Mouse (Mus musculus) liver, embryonic 14.5 days (tissue): ENCODE data around the gene Acd. TPM values are rescaled to one million over a fixed set of nuclear protein-coding genes. Genes with fewer than 3 reads are reported as not detected.

ENCODE experiments used
- ATAC-seq: fragments of 200-750 bp; cut with Nextera tagmentation; 2 replicates; pipeline ENCODE4 v1.8.0; 2017; ENCODE audit warnings: moderate number of reproducible peaks, mild to moderate bottlenecking, moderate library complexity; ENCODE audit not compliant: insufficient read depth
- DNase-seq, 3 experiments: peaks; one replicate each; pipeline ENCODE4 v3.0.0-alpha.2; 2012 to 2013; ENCODE audit warnings: low read depth in 3 of 3, low spot score in 3 of 3
- H3K27ac ChIP-seq: fragments of 300-500 bp; sonication (generic); 2 replicates; pipeline ENCODE4 v1.5.1; 2014; ENCODE audit warnings: moderate library complexity, mild to moderate bottlenecking, control low read depth, inconsistent platforms
- H3K27me3 ChIP-seq: fragments of 300-500 bp; sonication (generic); 2 replicates; pipeline ENCODE4 v1.6.1; 2014; ENCODE audit warnings: mild to moderate bottlenecking, low read length, moderate library complexity; ENCODE audit not compliant: control insufficient read depth, insufficient read depth
- H3K36me3 ChIP-seq: fragments of 300-500 bp; sonication (generic); replicated peaks from 2 replicates; pipeline ENCODE4 v1.6.1; 2014; ENCODE audit warnings: low read depth; ENCODE audit not compliant: control insufficient read depth, insufficient read depth
- H3K4me1 ChIP-seq, 2 experiments: fragments of 200-500 bp in 1 of 2; fragments of 300-500 bp in 1 of 2; sonication (generic) in 1 of 2; replicated peaks; 2 replicates each; pipeline ENCODE4 v1.6.1; 2012 to 2014; ENCODE audit warnings: antibody characterized with exemption in 1 of 2, inconsistent platforms in 1 of 2, low read length in 1 of 2; ENCODE audit not compliant: control insufficient read depth in 2 of 2, insufficient read depth in 2 of 2
- H3K4me2 ChIP-seq: fragments of 300-500 bp; sonication (generic); 2 replicates; pipeline ENCODE4 v1.6.1; 2014; ENCODE audit warnings: low read depth, mild to moderate bottlenecking, control low read depth, moderate library complexity
- H3K4me3 ChIP-seq, 2 experiments: fragments of 200-500 bp in 1 of 2; fragments of 300-500 bp in 1 of 2; sonication (generic) in 1 of 2; 2 replicates each; pipeline ENCODE4 v1.5.1; 2012 to 2014; ENCODE audit warnings: low read depth in 2 of 2, low read length in 2 of 2, mild to moderate bottlenecking in 2 of 2, control low read depth in 1 of 2, inconsistent platforms in 1 of 2, moderate library complexity in 1 of 2; ENCODE audit not compliant: insufficient read depth in 1 of 2
- H3K9ac ChIP-seq: fragments of 300-500 bp; sonication (generic); replicated peaks from 2 replicates; pipeline ENCODE4 v1.6.1; 2014; ENCODE audit warnings: mild to moderate bottlenecking, control low read depth, moderate library complexity
- H3K9me3 ChIP-seq: fragments of 300-500 bp; sonication (generic); 2 replicates; pipeline ENCODE4 v1.6.1; 2016; ENCODE audit warnings: low read length, mixed read lengths; ENCODE audit not compliant: control insufficient read depth
- CTCF ChIP-seq: IDR thresholded peaks from 2 replicates; pipeline ENCODE4 v1.5.1; 2016; ENCODE audit warnings: antibody characterized with exemption, low read depth, control low read depth
- EP300 ChIP-seq: IDR thresholded peaks from 2 replicates; pipeline ENCODE4 v1.6.1; 2016; ENCODE audit warnings: antibody characterized with exemption, low read depth
- WGBS: fragments of 180-500 bp; shearing (Covaris S2); extraction: QIAGEN DNeasy Blood & Tissue Kit; methylation state at CpG from one replicate; pipeline ENCODE4 v1.1.7; 2014; ENCODE audit not compliant: insufficient replicate concordance; 5-methylcytosine and 5-hydroxymethylcytosine counted together
- polyA plus RNA-seq, 2 experiments: library from polyadenylated mRNA; depleted of rRNA in 1 of 2; stranded (reverse) in 1 of 2; unstranded in 1 of 2; fragments of >200 nt; fragmentation: Nextera tagmentation in 1 of 2; extraction: Ambion mirVana in 1 of 2; gene quantifications; 2 replicates each; pipeline versions ENCODE4 v1.2.1 to v1.2.3; 2012 to 2014

The Acd gene
- polyA plus RNA-seq, 2 experiments: 8.8 to 20.3 TPM

- no peaks in the 10 kb centered on the region for H3K36me3 ChIP-seq
Observed at GRCm38 (mm10) chr8:105715042-105715441, 14.1 kb upstream of the Acd start.

DNA sequence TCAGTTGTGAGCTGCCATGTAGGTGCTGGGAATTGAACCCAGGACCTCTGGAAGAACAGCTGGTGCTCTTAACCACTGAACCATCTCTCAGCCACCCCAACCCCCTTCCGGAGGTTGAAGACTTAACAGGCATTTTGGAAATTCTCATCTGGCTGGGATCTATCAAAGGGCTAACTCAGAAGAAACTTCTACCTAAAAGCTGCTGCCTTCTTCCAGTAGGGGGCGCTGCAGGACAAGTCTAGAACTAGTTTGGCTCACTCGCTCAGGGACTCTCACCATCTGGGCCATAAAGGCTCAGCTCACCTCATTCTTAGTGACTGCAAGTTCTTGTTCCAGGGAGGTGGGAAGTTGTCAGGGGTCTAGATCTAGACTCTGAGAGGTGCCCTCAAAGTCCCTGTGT lies 13.2 kb upstream of the Acd start:
- peak; percentile 93 for TF ChIP-seq CTCF
- no peak for TF ChIP-seq EP300
- 5% methylated on average over 3 of the region's 3 CpGs for WGBS

More at GRCm38 (mm10) chr8:105715042-105715441, 14.1 kb upstream of the Acd start:
- no peak overlapping the region for H3K27ac ChIP-seq
- no peak overlapping the region for H3K9ac ChIP-seq
- TF ChIP-seq EP300: no peak
- TF ChIP-seq CTCF: no peak
- H3K4me3 ChIP-seq: no peak overlapping the region
- no peak overlapping the region for H3K4me2 ChIP-seq
- no peak for ATAC-seq
- H3K4me1 ChIP-seq: no peaks in the 10 kb centered on the region
- 54% methylated on average over 6 of the region's 6 CpGs for WGBS
- H3K27me3 ChIP-seq: no peaks in the 10 kb centered on the region
- no peaks in the 10 kb centered on the region for H3K9me3 ChIP-seq
- DNase-seq: no peak

DNA sequence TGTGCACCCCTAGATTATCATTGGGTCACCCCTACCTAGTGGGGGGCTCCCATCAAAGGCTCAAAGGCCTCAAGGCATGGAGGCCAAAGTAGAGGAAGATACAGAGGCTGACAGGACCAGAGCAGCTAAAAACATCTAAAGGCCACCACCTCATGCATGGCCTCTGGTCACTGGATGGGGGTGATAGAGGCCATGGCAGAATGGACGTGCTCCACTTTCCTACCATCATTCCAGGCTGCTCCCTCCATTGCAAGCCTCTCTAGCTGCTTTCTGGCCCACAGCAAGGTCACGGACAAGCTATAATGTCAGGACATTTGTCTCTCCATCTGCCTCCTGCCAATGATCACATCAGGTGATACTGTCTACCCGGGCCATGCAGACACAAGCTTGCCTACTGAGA lies 11.4 kb upstream of the Acd start:
- Histone ChIP-seq H3K4me2 (no peak overlapping the region), H3K9me3 (no peaks in the 10 kb centered on the region), H3K4me1 (peaks cover 0 to 2% of the 10 kb centered on the region in 2 experiments; a peak in 1 of 4 replicates), H3K9ac (no peak overlapping the region), H3K27ac (no peak overlapping the region), H3K27me3 (no peaks in the 10 kb centered on the region), H3K4me3 (no peak overlapping the region), H3K36me3 (no peaks in the 10 kb centered on the region)
- WGBS: 53% methylated on average over 3 of the region's 3 CpGs
- no peak for TF ChIP-seq EP300
- no peak for TF ChIP-seq CTCF
- ATAC-seq (no peak), DNase-seq (no peak)

More for the DNA sequence above, 13.2 kb upstream of the Acd start:
- DNase-seq (peak; percentile 72 to 83 (median 81)), ATAC-seq (peak; percentile 59)
- Histone ChIP-seq H3K27ac (no peak overlapping the region), H3K36me3 (no peaks in the 10 kb centered on the region), H3K4me2 (no peak overlapping the region), H3K9ac (no peak overlapping the region), H3K27me3 (no peaks in the 10 kb centered on the region), H3K9me3 (no peaks in the 10 kb centered on the region), H3K4me1 (no peaks in the 10 kb centered on the region), H3K4me3 (no peak overlapping the region)

- no peak overlapping the region for H3K4me3 ChIP-seq
- H3K4me1 ChIP-seq: peaks cover 0 to 12% of the 10 kb centered on the region in 2 experiments; a peak in 2 of 4 replicates
- DNase-seq (no peak), ATAC-seq (no peak)
- no peak for TF ChIP-seq EP300
- TF ChIP-seq CTCF: no peak
- H3K9ac ChIP-seq: no peak overlapping the region
- WGBS: 79% methylated on average over 14 of the region's 14 CpGs
- H3K27ac ChIP-seq: no peak overlapping the region
- no peak overlapping the region for H3K4me2 ChIP-seq
- no peaks in the 10 kb centered on the region for H3K27me3 ChIP-seq
- H3K36me3 ChIP-seq: no peaks in the 10 kb centered on the region
- no peaks in the 10 kb centered on the region for H3K9me3 ChIP-seq
Observed at GRCm38 (mm10) chr8:105709317-105709716, 8.4 kb upstream of the Acd start.

DNA sequence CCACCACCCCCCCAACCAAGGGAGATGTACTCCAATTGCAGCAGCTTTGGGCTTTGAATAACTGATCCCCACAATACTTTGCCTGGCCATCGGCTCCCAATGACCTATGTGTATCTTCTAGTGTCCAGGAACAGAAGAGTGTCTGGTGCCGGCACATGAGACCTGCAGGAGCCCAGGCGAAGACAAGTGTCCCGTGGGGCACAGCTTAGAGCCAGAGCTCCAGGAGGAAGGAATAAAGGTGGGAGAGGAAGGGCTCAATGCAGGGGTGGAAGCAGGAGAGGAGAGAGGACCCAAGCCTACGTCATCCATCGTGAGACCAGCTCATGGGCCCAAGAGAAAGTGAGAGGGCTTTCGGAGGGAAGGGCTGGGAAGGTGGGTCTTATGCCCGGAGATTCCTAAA lies 7.8 kb upstream of the Acd start:
- DNase-seq (no peak), ATAC-seq (no peak)
- Histone ChIP-seq H3K36me3 (no peaks in the 10 kb centered on the region), H3K4me1 (peaks cover 0 to 12% of the 10 kb centered on the region in 2 experiments; a peak in 2 of 4 replicates), H3K27me3 (no peaks in the 10 kb centered on the region), H3K9ac (no peak overlapping the region), H3K4me3 (no peak overlapping the region), H3K9me3 (no peaks in the 10 kb centered on the region), H3K4me2 (no peak overlapping the region), H3K27ac (no peak overlapping the region)
- TF ChIP-seq CTCF: no peak
- no peak for TF ChIP-seq EP300
- WGBS: 77% methylated on average over 8 of the region's 8 CpGs
